Mouse (Mus musculus) spleen, embryonic (tissue): Measurements from ENCODE around the gene Srsf4.

Source experiments
- CTCF ChIA-PET: fragments of 350-600 bp; sonication (Branson Sonifier 250); formaldehyde crosslinking; loops from one replicate; lab custom pipeline; 2022; lab: Charles Lee

Gene Srsf4

DNA sequence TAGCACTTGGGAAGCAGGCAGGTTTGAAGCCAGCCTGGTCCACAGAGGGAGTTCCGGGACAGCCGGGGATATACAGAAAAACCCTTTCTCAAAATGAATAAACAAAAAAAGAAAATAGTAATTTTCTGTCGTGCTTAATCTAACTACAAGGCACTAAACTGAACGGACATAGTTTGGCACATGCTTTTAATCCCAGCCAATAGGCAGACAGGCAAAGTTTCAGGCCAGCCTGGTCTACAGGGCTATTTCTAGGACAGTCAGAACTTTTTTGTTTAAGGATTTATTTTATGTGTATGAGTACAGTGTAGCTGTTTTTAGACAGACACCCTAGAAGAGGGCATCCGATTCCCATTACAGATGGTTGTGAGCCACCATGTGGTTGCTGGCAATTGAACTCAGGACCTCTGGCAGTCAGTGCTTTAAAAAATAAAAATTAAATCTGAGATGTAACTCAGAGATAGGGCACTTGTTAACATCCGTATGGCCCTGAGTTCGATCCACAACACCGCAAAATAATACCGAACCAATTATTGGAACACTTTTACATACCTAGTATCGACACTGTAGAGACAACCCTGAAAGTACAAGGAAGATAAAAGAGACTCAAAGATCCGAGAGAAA, 635 bp upstream of the Srsf4 start:
- CTCF ChIA-PET = interaction anchor here (1.0 kb wide), 1 partner anchor 22 kb away, joined by 3 read pairs; no protein-coding TSS in a partner anchor

GRCm38 (mm10) chr4:131874169-131874536, 736 bp downstream of the Srsf4 start:
- CTCF ChIA-PET = no interaction called here

DNA sequence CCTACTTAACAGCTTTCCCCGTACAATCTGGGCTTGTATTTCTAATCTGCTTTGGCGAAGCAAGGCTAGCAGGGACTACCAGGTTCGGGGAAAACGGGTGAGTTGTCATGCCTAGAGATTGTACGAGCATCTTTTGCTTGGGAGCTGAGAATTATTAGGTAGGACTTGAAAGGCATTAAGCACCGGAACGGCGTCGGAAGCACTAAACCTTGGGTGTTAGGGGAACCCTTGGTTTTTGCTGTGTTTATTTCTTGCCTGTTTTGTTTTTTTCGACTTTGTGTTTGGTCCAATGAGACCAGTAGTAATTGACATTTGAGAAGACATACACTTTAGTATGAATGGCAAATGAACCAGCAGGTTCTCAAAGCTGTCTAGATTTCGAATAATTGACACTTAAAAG, 1.1 kb downstream of the Srsf4 start:
- CTCF ChIA-PET = no interaction called here

GRCm38 (mm10) chr4:131875242-131875641, 1.8 kb downstream of the Srsf4 start:
- CTCF ChIA-PET = no interaction called here

DNA sequence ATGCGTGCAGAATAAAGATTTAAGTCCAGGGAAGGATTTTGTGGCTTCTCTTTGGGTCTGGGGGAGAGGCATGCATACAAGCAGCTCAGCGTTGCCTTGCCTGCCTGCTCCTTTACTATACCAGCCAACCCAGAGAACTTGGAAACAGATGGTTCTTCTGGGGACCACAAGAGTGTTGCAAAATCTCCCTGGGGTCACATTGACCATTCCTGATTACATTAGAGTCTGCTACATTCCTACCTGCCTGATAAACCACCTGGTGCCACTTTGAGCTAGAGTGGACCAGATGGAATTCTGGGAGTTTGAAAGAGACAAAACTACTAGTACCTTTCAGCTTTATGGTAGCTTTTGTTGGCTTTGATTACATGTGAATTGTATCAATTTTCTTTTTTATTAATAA, 3.4 kb downstream of the Srsf4 start:
- CTCF ChIA-PET = interaction anchor here (0.6 kb wide), 1 partner anchor 1137 kb away, joined by 3 read pairs; no protein-coding TSS in a partner anchor

DNA sequence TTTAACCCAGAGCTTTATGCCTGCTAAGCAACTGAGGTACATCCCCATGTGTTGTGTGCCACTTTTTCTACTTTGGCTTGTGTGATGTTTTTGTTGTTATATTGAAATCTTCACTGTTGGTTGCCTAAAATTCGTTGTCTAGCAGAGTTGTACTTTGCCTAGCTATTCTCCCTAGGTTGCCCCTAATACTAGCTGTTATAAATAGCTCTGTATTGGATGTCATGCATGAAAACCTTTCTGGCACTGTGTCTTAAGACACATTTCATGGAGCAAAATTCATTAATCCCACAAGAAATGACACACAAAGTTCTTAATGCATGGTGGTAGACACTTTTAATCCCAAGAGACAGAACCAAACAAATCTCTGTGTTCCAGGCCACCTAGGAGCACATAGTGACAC, 6.3 kb downstream of the Srsf4 start:
- CTCF ChIA-PET = interaction anchor here (0.6 kb wide), 2 partner anchors 197 to 203 kb away, joined by 3 to 6 read pairs; no protein-coding TSS in a partner anchor

DNA sequence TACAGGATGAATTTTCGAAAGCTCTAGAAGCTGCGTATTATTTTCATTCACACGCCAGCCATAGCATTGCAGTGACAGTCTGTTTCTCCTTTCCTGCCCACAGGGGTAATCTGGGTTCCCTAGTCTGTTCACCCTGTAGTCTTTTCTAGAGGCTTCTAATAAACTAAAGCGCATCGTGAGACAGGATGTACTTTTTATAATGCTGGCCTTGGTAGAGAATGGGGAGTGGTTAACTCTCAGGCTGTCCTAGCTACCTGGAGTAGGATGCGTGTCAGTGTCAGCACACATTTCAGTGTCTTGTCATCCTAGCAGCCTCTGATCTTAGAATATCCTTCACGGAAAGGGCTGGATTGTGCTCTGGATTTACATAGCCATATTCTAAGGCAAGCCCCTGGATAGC, 7.9 kb downstream of the Srsf4 start:
- CTCF ChIA-PET = interaction anchor here (0.7 kb wide), 1 partner anchor 193 kb away, joined by 3 read pairs; the partner anchor contains the start of gene Gm10300

GRCm38 (mm10) chr4:131883571-131883970, 10.2 kb downstream of the Srsf4 start:
- CTCF ChIA-PET = no interaction called here

GRCm38 (mm10) chr4:131885376-131885775, 12.0 kb downstream of the Srsf4 start:
- CTCF ChIA-PET = no interaction called here

DNA sequence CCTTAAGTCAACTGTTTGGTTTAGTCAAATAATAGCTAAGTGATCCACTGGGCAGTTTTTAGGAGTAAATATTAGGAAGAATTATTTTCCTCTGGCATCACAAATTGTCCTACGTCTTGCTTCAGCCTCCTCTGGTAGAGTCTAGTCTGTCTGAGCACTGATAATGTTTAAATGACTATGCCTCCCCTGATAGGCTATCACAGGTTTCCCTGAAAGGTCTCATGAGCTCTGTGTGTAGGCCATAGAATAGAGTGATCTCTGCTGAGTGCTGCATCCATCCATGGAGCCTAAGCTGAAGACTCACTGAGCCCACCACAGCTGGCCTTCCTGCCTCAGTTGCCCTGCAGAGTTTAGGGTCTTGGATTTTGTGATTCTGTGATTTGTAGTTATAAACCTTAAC, 15.1 kb downstream of the Srsf4 start:
- CTCF ChIA-PET = no interaction called here

GRCm38 (mm10) chr4:131890692-131891091, 17.3 kb downstream of the Srsf4 start:
- CTCF ChIA-PET = no interaction called here

DNA sequence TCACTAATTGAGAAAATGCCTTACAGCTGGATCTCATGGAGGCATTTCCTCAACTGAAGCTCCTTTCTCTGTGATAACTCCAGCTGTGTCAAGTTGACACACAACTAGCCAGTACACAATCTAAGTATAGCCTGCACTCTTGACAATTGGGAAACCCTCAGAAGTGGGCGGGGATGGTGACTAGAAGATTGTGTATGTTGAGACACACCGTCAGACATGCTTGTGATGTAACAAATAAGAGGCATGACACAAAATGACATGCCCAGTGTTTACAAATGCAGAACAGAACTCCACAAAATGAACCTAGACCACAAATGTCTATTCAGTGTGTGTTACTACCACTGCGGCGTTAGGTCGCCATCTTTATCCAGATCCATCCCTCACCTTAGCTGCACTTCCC, 23.7 kb downstream of the Srsf4 start:
- CTCF ChIA-PET = no interaction called here

- CTCF ChIA-PET = no interaction called here
Observed at GRCm38 (mm10) chr4:131897787-131898186, 24.4 kb downstream of the Srsf4 start.

- CTCF ChIA-PET = no interaction called here
Observed at GRCm38 (mm10) chr4:131898503-131899179, 25.2 kb downstream of the Srsf4 start.

- CTCF ChIA-PET = no interaction called here
Observed at GRCm38 (mm10) chr4:131899180-131899554, 25.8 kb downstream of the Srsf4 start.

GRCm38 (mm10) chr4:131901090-131901489, 27.7 kb downstream of the Srsf4 start:
- CTCF ChIA-PET = no interaction called here

- CTCF ChIA-PET = no interaction called here
Observed at GRCm38 (mm10) chr4:131904478-131904877, 31.1 kb downstream of the Srsf4 start.

DNA sequence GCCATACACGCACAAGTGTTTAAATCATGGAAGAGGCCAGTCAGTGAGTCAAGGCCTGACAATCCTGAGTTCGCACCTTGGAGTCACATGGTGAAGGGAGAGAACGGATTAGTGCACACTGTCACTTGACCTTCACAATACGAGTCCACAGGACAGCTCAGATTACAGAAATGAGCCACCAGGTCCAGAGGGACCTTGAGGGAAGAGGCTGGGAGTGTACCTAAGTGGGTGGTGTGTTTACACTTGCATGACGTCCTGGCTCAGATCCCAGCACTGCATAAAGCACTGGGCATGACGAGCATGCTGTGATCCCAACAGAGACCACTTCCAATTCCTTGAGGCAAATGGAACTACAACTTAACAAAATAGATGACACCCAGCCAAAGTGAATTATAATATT, 33.0 kb downstream of the Srsf4 start:
- CTCF ChIA-PET = interaction anchor here (0.5 kb wide), 1 partner anchor 14 kb away, joined by 3 read pairs; no protein-coding TSS in a partner anchor

DNA sequence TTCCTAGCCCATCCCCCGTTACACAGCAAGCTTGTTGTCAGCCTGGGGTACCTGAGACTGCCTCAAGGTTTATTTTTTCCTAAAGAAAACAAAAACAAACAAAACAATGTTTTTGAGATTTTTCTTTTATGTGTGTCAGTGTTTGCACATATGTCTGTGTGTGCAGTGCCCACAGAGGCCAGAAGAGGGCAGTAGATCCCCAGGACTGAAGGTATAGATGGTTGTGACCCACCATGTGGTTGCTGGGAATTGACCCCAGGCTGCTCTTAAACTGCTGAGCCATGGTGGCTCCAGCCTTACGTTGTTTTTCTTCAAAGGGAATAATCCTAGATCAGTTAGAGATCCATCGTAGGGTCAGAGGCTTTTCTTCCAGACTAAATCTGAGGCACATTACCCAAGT, 34.5 kb downstream of the Srsf4 start:
- CTCF ChIA-PET = no interaction called here

DNA sequence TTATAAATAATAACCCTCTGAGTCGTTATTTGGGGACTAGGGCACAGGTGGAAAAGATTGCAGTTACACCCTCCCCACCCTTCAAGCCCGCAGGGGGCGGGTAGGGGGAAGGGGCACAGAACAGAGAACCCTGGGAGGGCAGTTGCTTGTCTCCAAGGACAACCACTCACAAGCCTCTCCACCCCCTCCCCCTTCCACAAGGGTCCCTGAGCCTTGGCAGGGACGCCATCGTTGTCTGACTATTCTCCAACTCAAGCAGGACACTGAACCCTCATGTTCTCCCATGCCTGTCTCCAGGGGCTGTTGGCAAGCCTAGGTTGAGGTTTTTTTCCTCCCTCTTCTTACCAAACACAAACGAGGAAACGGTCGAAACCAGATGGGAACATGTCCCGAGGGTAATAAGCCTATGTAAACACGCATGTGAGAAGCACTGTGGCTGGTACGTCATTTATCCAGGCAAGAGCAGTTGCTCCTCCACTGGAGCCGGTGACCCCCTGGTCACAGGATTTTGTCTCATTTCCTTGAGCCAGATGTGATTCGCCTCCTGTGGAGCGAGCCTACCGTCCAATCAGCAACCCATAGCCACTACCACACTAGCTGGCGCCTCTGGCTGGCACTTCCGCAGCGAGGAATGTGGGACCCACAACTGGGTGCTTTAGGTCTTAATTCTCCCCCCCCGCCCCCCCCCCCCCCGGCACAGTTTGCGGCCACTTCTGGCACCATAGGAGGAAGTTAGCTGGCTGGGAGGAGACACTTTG, 37.0 kb downstream of the Srsf4 start:
- CTCF ChIA-PET = no interaction called here

- CTCF ChIA-PET = interaction anchor here (0.6 kb wide), 1 partner anchor 9 kb away, joined by 4 read pairs; no protein-coding TSS in a partner anchor
Observed at GRCm38 (mm10) chr4:131911521-131911920, 38.1 kb downstream of the Srsf4 start.

- CTCF ChIA-PET = no interaction called here
Observed at GRCm38 (mm10) chr4:131913526-131913925, 40.1 kb downstream of the Srsf4 start.
